Mouse (Mus musculus): ENCODE data around the gene Tmem176b. TPM values are rescaled to one million over a fixed set of nuclear protein-coding genes. Genes with fewer than 3 reads are reported as not detected.

The Tmem176b gene
- polyA plus RNA-seq, 1 experiment from 2014 or later: 235 TPM

Other genes starting within 250 kb of the Tmem176b start
- 21.0 and 23.9 TPM in 2 replicates for gene Repin1, start 247.6 kb downstream of the Tmem176b start, polyA plus RNA-seq (2015; fragmentation: Nextera tagmentation; extraction: Ambion mirVana)
- gene Gm44965, start 247.6 kb downstream of the Tmem176b start, polyA plus RNA-seq (2015; fragmentation: Nextera tagmentation; extraction: Ambion mirVana): 0.79 and 1.1 TPM in 2 replicates
- gene Zfp775, start 239.4 kb downstream of the Tmem176b start, polyA plus RNA-seq (2015; fragmentation: Nextera tagmentation; extraction: Ambion mirVana): 5.1 and 5.4 TPM in 2 replicates
- gene AI854703, start 214.7 kb downstream of the Tmem176b start, polyA plus RNA-seq (2015; fragmentation: Nextera tagmentation; extraction: Ambion mirVana): 0.99 and 1.2 TPM in 2 replicates
- 1.4 and 1.5 TPM in 2 replicates for gene Gimap8, start 194.3 kb downstream of the Tmem176b start, polyA plus RNA-seq (2015; fragmentation: Nextera tagmentation; extraction: Ambion mirVana)
- 6.9 and 7.5 TPM in 2 replicates for gene Gimap9, start 165.4 kb downstream of the Tmem176b start, polyA plus RNA-seq (2015; fragmentation: Nextera tagmentation; extraction: Ambion mirVana)
- 17.5 and 20.6 TPM in 2 replicates for gene Gimap4, start 156.9 kb downstream of the Tmem176b start, polyA plus RNA-seq (2015; fragmentation: Nextera tagmentation; extraction: Ambion mirVana)
- gene Gimap6, start 133.3 kb downstream of the Tmem176b start, polyA plus RNA-seq (2015; fragmentation: Nextera tagmentation; extraction: Ambion mirVana): 22.4 and 26.0 TPM in 2 replicates
- 1.6 and 2.4 TPM in 2 replicates for gene Gm28053, start 122.9 kb downstream of the Tmem176b start, polyA plus RNA-seq (2015; fragmentation: Nextera tagmentation; extraction: Ambion mirVana)
- not detected in 2 replicates for gene Gimap7, start 122.9 kb downstream of the Tmem176b start, polyA plus RNA-seq (2015; fragmentation: Nextera tagmentation; extraction: Ambion mirVana)
- 13.5 and 15.4 TPM in 2 replicates for gene Gimap1, start 102.4 kb downstream of the Tmem176b start, polyA plus RNA-seq (2015; fragmentation: Nextera tagmentation; extraction: Ambion mirVana)
- 5.6 and 5.7 TPM in 2 replicates for gene Gimap5, start 95.3 kb downstream of the Tmem176b start, polyA plus RNA-seq (2015; fragmentation: Nextera tagmentation; extraction: Ambion mirVana)
- gene Gimap3, start 70.6 kb downstream of the Tmem176b start, polyA plus RNA-seq (2015; fragmentation: Nextera tagmentation; extraction: Ambion mirVana): not detected in 2 replicates
- gene Tmem176a, start 577 bp downstream of the Tmem176b start, polyA plus RNA-seq (2015; fragmentation: Nextera tagmentation; extraction: Ambion mirVana): 54.3 and 63.4 TPM in 2 replicates
- not detected in 2 replicates for gene Aoc1, start 31.4 kb upstream of the Tmem176b start, polyA plus RNA-seq (2015; fragmentation: Nextera tagmentation; extraction: Ambion mirVana)
- 0.05 TPM in 1 of 2 replicates, not detected in the other for gene 1600015I10Rik, start 88.4 kb upstream of the Tmem176b start, polyA plus RNA-seq (2015; fragmentation: Nextera tagmentation; extraction: Ambion mirVana)
- gene Doxl2, start 133.5 kb upstream of the Tmem176b start, polyA plus RNA-seq (2015; fragmentation: Nextera tagmentation; extraction: Ambion mirVana): not detected in 2 replicates
- not detected in 2 replicates for gene Svs1, start 145.4 kb upstream of the Tmem176b start, polyA plus RNA-seq (2015; fragmentation: Nextera tagmentation; extraction: Ambion mirVana)
- gene Gpnmb, start 195.1 kb upstream of the Tmem176b start, polyA plus RNA-seq (2015; fragmentation: Nextera tagmentation; extraction: Ambion mirVana): 1.6 and 2.1 TPM in 2 replicates
- 57.0 and 61.7 TPM in 2 replicates for gene Malsu1, start 232.3 kb upstream of the Tmem176b start, polyA plus RNA-seq (2015; fragmentation: Nextera tagmentation; extraction: Ambion mirVana)